Comparison of ENCODE assay signal across 34 mouse cellular contexts in genomic region chr5:90160281-90160680, GRCm38 (mm10).
"Had no signal": no experiment of that assay in that cellular context is flagged by ENCODE, and none has a peak within 500 bp of the region (broad histone marks: within the 10 kb centered on the region; RNA-seq: fewer than 3 reads in every experiment).

No protein-coding gene starts in this region.

- DNase-seq: heart, postnatal 10 days; heart, postnatal 14 days; heart, postnatal 36 days; heart, postnatal 4 days; kidney, adult 11 months; kidney, adult 18-20 months; kidney, adult 2 months; kidney, adult 8-10 months; kidney, adult 9 months; kidney, postnatal 10 days; kidney, postnatal 14 days; kidney, postnatal 25 days; kidney, postnatal 36 days; kidney, postnatal 4 days; layer of hippocampus, adult 9-11 months; layer of hippocampus, postnatal 36 days had no signal

- H3K9me3 ChIP-seq: heart, embryonic 12.5 days; heart, embryonic 13.5 days; heart, embryonic 15.5 days; hindbrain, embryonic 10.5 days; hindbrain, embryonic 12.5 days; hindbrain, embryonic 13.5 days; hindbrain, embryonic 15.5 days; intestine, embryonic 15.5 days; kidney, embryonic 15.5 days had no signal

- H3K36me3 ChIP-seq: heart, embryonic 12.5 days; heart, embryonic 13.5 days; heart, embryonic 15.5 days; hindbrain, embryonic 10.5 days; hindbrain, embryonic 12.5 days; hindbrain, embryonic 13.5 days; hindbrain, embryonic 15.5 days; intestine, embryonic 15.5 days; kidney, embryonic 15.5 days had no signal

- ATAC-seq: hindbrain, postnatal 0 days; inflammation-experienced regulatory T-cells, adult 6 months; intestine, embryonic 15.5 days; intestine, embryonic 16.5 days; intestine, postnatal 0 days had no signal

- H3K4me2 ChIP-seq: heart, embryonic 11.5 days; heart, embryonic 12.5 days; heart, embryonic 13.5 days; heart, embryonic 15.5 days; hindbrain, embryonic 12.5 days; hindbrain, embryonic 13.5 days; hindbrain, embryonic 14.5 days; hindbrain, embryonic 15.5 days; intestine, embryonic 15.5 days; kidney, embryonic 15.5 days had no signal

- H3K4me3 ChIP-seq: heart, embryonic 12.5 days; heart, embryonic 13.5 days; heart, embryonic 15.5 days; hindbrain, embryonic 10.5 days; hindbrain, embryonic 12.5 days; hindbrain, embryonic 13.5 days; hindbrain, embryonic 15.5 days; intestine, embryonic 15.5 days; kidney, embryonic 15.5 days; layer of hippocampus, adult 2 months; left cerebral cortex, adult 2 months had no signal

- H3K27me3 ChIP-seq: heart, embryonic 12.5 days; heart, embryonic 13.5 days; heart, embryonic 15.5 days; hindbrain, embryonic 12.5 days; hindbrain, embryonic 13.5 days; hindbrain, embryonic 15.5 days; intestine, embryonic 15.5 days; kidney, embryonic 15.5 days had no signal

- H3K9ac ChIP-seq: heart, embryonic 12.5 days; heart, embryonic 13.5 days; heart, embryonic 15.5 days; hindbrain, embryonic 12.5 days; hindbrain, embryonic 13.5 days; hindbrain, embryonic 14.5 days; hindbrain, embryonic 15.5 days; intestine, embryonic 15.5 days; kidney, embryonic 15.5 days had no signal

- H3K4me1 ChIP-seq: heart, embryonic 12.5 days; hindbrain, embryonic 10.5 days; hindbrain, embryonic 12.5 days; hindbrain, embryonic 13.5 days; hindbrain, embryonic 15.5 days had no signal

- H3K27ac ChIP-seq: heart, embryonic 13.5 days; heart, embryonic 15.5 days; hindbrain, embryonic 10.5 days; hindbrain, embryonic 12.5 days; hindbrain, embryonic 13.5 days; hindbrain, embryonic 14.5 days; hindbrain, embryonic 15.5 days; hindbrain, postnatal 0 days; intestine, embryonic 15.5 days; kidney, embryonic 15.5 days; kidney, postnatal 0 days; layer of hippocampus, adult 2 months; left cerebral cortex, adult 2 months had no signal
